Mouse (Mus musculus) adrenal gland, adult 18-20 months (tissue): ENCODE data around the gene Smyd5. TPM values are rescaled to one million over a fixed set of nuclear protein-coding genes. Genes with fewer than 3 reads are reported as not detected.
"Not testable (repeated sequence)": the region's sequence is repeated elsewhere in the genome, so short reads cannot be mapped to it uniquely, and the experiment has no call there.

ENCODE experiments used
- DNase-seq, 2 experiments: peaks; one replicate each; pipeline ENCODE4 v3.0.0; 2021 to 2022; ENCODE audit warnings: low spot score in 2 of 2
- total RNA-seq, 2 experiments: library from RNA; stranded (reverse); gene quantifications; 1 replicate in 1 of 2; 2 replicates in 1 of 2; pipeline ENCODE4 v1.2.3; 2021

The Smyd5 gene
- total RNA-seq, 2 experiments from 2014 or later: 39.8 to 43.2 TPM

GRCm38 (mm10) chr6:85445286-85445685, 13.5 kb downstream of the Smyd5 start:
- DNase-seq: no peak

- no peak for DNase-seq
Observed at GRCm38 (mm10) chr6:85447351-85447750, 15.6 kb downstream of the Smyd5 start.

GRCm38 (mm10) chr6:85450140-85450539, 18.4 kb downstream of the Smyd5 start:
- DNase-seq: not testable (repeated sequence)

- DNase-seq: peak; percentile 96 to 97
Observed at GRCm38 (mm10) chr6:85450697-85451663, 19.2 kb downstream of the Smyd5 start, which contains the start of gene Cct7. Gene Cct7, plus strand, starts transcription at chr6:85451514.

- DNase-seq: peak; percentile 91 to 95
Observed at GRCm38 (mm10) chr6:85451664-85452410, 20.0 kb downstream of the Smyd5 start, which contains the start of gene Pradc1. Gene Pradc1, minus strand, starts transcription at chr6:85451970.

GRCm38 (mm10) chr6:85452411-85452665, 20.5 kb downstream of the Smyd5 start:
- no peak for DNase-seq

GRCm38 (mm10) chr6:85452816-85453215, 21.0 kb downstream of the Smyd5 start:
- peak in 1 of 2 experiments; percentile 27 for DNase-seq

- no peak for DNase-seq
Observed at GRCm38 (mm10) chr6:85459621-85460020, 27.8 kb downstream of the Smyd5 start.

- no peak for DNase-seq
Observed at GRCm38 (mm10) chr6:85465381-85465780, 33.6 kb downstream of the Smyd5 start.

GRCm38 (mm10) chr6:85469660-85470430, 38.1 kb downstream of the Smyd5 start:
- DNase-seq: peak in 1 of 2 experiments; percentile 43

- no peak for DNase-seq
Observed at GRCm38 (mm10) chr6:85471962-85472361, 40.2 kb downstream of the Smyd5 start.

- no peak for DNase-seq
Observed at GRCm38 (mm10) chr6:85472542-85472941, 40.8 kb downstream of the Smyd5 start.

GRCm38 (mm10) chr6:85475581-85475980, 43.8 kb downstream of the Smyd5 start:
- no peak for DNase-seq

GRCm38 (mm10) chr6:85477366-85477917, 45.7 kb downstream of the Smyd5 start:
- DNase-seq: peak in 1 of 2 experiments; percentile 41

- DNase-seq: no peak
Observed at GRCm38 (mm10) chr6:85478416-85478815, 46.6 kb downstream of the Smyd5 start.

GRCm38 (mm10) chr6:85479979-85480378, 48.2 kb downstream of the Smyd5 start:
- no peak for DNase-seq

- DNase-seq: no peak
Observed at GRCm38 (mm10) chr6:85480685-85481084, 48.9 kb downstream of the Smyd5 start.

GRCm38 (mm10) chr6:85483843-85484721, 52.3 kb downstream of the Smyd5 start:
- no peak for DNase-seq

- no peak for DNase-seq
Observed at GRCm38 (mm10) chr6:85485738-85486137, 53.9 kb downstream of the Smyd5 start.

- DNase-seq: no peak
Observed at GRCm38 (mm10) chr6:85488510-85488909, 56.7 kb downstream of the Smyd5 start.
